Mouse (Mus musculus): ENCODE measurements around the gene Olfr12. TPM values are rescaled to one million over a fixed set of nuclear protein-coding genes. Genes with fewer than 3 reads are reported as not detected.
A peak's percentile ranks its signal among the peaks of the same experiment; 100 is the strongest.

Olfr12 gene
- polyA plus RNA-seq, 1 experiment from 2014 or later = not detected

GRCm38 (mm10) chr1:92644916-92645315 lies 27.3 kb downstream of the Olfr12 start:
- no peak for DNase-seq (ENCODE audit: low spot score)
- ATAC-seq (replicated peaks; ENCODE audit: low FRiP score, low TSS enrichment, low read depth) = no peak

DNA sequence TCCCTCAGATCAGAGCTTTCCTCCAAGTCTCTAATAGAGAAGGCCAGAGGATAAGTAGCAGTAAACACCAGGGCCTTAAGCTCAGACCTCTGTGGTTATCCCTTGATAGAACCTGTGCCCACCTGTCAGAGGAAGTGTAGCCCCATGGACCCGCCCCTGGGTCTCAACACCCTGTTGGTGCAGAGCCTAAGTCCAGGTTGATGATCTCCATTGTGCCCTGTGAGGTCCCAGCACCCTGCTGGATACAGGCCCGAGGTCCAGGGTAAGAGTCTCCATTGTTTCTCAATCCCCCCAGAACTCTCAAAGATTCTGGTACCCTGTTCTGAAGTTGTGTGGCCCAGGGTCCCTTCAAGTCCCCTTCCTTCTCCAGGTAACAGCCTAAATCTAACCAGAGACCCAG lies 28.5 kb downstream of the Olfr12 start:
- WGBS = 61% methylated on average over 2 of the region's 2 CpGs
- Histone ChIP-seq H3K27ac (ENCODE audit: low read depth) (no peak overlapping the region), H3K4me1 (replicated peaks; ENCODE audit: control insufficient read depth, insufficient read depth, low read length) (peaks cover 4% of the 10 kb centered on the region), H3K9ac (ENCODE audit: low read length) (no peak overlapping the region), H3K4me3 (ENCODE audit: low read depth, low read length) (no peak overlapping the region), H3K27me3 (replicated peaks; ENCODE audit: control insufficient read depth, insufficient read depth, low read length) (no peaks in the 10 kb centered on the region), H3K36me3 (ENCODE audit: control insufficient read depth, insufficient read depth, low read length) (no peaks in the 10 kb centered on the region), H3K9me3 (ENCODE audit: control insufficient read depth, low read length) (no peaks in the 10 kb centered on the region), H3K4me2 (ENCODE audit: low read length) (no peak overlapping the region)
- no peak for ATAC-seq (replicated peaks; ENCODE audit: low FRiP score, low TSS enrichment, low read depth)
- no peak for DNase-seq (ENCODE audit: low spot score)

More at GRCm38 (mm10) chr1:92644916-92645315, 27.3 kb downstream of the Olfr12 start:
- 76% methylated on average over 5 of the region's 5 CpGs for WGBS
- Histone ChIP-seq H3K4me2 (ENCODE audit: low read length) (no peak overlapping the region), H3K4me3 (ENCODE audit: low read depth, low read length) (no peak overlapping the region), H3K9ac (ENCODE audit: low read length) (no peak overlapping the region), H3K27ac (ENCODE audit: low read depth) (no peak overlapping the region), H3K9me3 (ENCODE audit: control insufficient read depth, low read length) (no peaks in the 10 kb centered on the region), H3K4me1 (replicated peaks; ENCODE audit: control insufficient read depth, insufficient read depth, low read length) (peaks cover 13% of the 10 kb centered on the region), H3K36me3 (ENCODE audit: control insufficient read depth, insufficient read depth, low read length) (no peaks in the 10 kb centered on the region), H3K27me3 (replicated peaks; ENCODE audit: control insufficient read depth, insufficient read depth, low read length) (no peaks in the 10 kb centered on the region)

- Histone ChIP-seq H3K9ac (ENCODE audit: low read length) (no peak overlapping the region), H3K4me2 (ENCODE audit: low read length) (no peak overlapping the region), H3K27ac (ENCODE audit: low read depth) (no peak overlapping the region), H3K4me3 (ENCODE audit: low read depth, low read length) (no peak overlapping the region), H3K9me3 (ENCODE audit: control insufficient read depth, low read length) (no peaks in the 10 kb centered on the region), H3K27me3 (replicated peaks; ENCODE audit: control insufficient read depth, insufficient read depth, low read length) (no peaks in the 10 kb centered on the region), H3K36me3 (ENCODE audit: control insufficient read depth, insufficient read depth, low read length) (no peaks in the 10 kb centered on the region), H3K4me1 (replicated peaks; ENCODE audit: control insufficient read depth, insufficient read depth, low read length) (0 out of 2 replicates have a peak, but pooled peaks cover 3% of the 10 kb centered on the region)
- ATAC-seq (replicated peaks; ENCODE audit: low FRiP score, low TSS enrichment, low read depth) (no peak), DNase-seq (ENCODE audit: low spot score) (no peak)
- 69% methylated on average over 7 of the region's 7 CpGs for WGBS
These were observed 29.0 kb downstream of the Olfr12 start for GRCm38 (mm10) chr1:92646601-92647000.

DNA sequence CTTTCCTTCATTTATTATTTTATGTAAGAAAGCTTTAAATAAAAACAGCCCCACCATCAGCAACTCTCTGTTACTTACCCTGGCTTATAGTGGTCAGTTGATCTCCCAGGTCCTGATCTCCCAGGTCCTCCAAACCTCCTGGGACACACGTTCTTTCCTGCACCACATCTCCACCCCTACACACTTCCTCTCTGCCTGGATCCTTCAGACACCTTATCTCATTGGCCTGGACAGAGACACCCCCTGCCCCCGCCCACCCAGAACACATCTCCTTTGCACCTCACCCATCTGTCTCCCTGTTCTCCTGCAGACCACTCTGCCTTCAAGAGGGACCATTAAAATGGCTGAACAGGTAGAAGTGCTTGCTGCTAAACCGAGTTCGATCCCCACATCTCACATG lies 29.4 kb downstream of the Olfr12 start:
- 60% methylated on average over 4 of the region's 4 CpGs for WGBS
- no peaks in the 10 kb centered on the region for H3K27me3 ChIP-seq (replicated peaks; ENCODE audit: control insufficient read depth, insufficient read depth, low read length)
- H3K9ac ChIP-seq (ENCODE audit: low read length) = no peak overlapping the region
- no peaks in the 10 kb centered on the region for H3K36me3 ChIP-seq (ENCODE audit: control insufficient read depth, insufficient read depth, low read length)
- no peak overlapping the region for H3K27ac ChIP-seq (ENCODE audit: low read depth)
- H3K4me3 ChIP-seq (ENCODE audit: low read depth, low read length) = no peak overlapping the region
- 0 out of 2 replicates have a peak, but pooled peaks cover 3% of the 10 kb centered on the region for H3K4me1 ChIP-seq (replicated peaks; ENCODE audit: control insufficient read depth, insufficient read depth, low read length)
- H3K4me2 ChIP-seq (ENCODE audit: low read length) = no peak overlapping the region
- DNase-seq (ENCODE audit: low spot score) (no peak), ATAC-seq (replicated peaks; ENCODE audit: low FRiP score, low TSS enrichment, low read depth) (no peak)
- H3K9me3 ChIP-seq (ENCODE audit: control insufficient read depth, low read length) = no peaks in the 10 kb centered on the region

DNA sequence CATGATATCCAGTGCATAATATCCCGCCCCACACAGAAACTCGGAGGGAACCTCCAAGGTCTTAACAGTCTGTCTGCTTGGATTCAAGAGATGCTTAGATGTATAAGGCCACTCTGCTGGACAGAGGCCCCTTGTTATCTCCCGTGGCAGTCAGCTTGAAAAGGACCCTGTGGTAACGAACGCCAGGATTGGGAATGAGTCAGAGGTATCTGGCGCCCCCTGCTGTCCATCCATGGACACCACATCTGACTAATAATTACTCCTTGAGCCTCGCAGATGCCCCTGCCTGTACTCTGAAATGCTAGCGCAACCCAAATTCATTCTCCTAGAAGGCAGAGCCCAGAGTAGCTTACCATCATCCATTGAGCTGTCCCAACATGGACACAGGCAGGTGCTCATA lies 30.2 kb downstream of the Olfr12 start:
- no peaks in the 10 kb centered on the region for H3K4me1 ChIP-seq (replicated peaks; ENCODE audit: control insufficient read depth, insufficient read depth, low read length)
- DNase-seq (ENCODE audit: low spot score) (peak; percentile 91), ATAC-seq (replicated peaks; ENCODE audit: low FRiP score, low TSS enrichment, low read depth) (peak; percentile 28; the same call in 1 of the 2 replicates)
- no peaks in the 10 kb centered on the region for H3K9me3 ChIP-seq (ENCODE audit: control insufficient read depth, low read length)
- no peak overlapping the region for H3K9ac ChIP-seq (ENCODE audit: low read length)
- no peak overlapping the region for H3K4me2 ChIP-seq (ENCODE audit: low read length)
- WGBS = 12% methylated on average over 8 of the region's 8 CpGs
- H3K4me3 ChIP-seq (ENCODE audit: low read depth, low read length) = no peak overlapping the region
- no peaks in the 10 kb centered on the region for H3K36me3 ChIP-seq (ENCODE audit: control insufficient read depth, insufficient read depth, low read length)
- no peaks in the 10 kb centered on the region for H3K27me3 ChIP-seq (replicated peaks; ENCODE audit: control insufficient read depth, insufficient read depth, low read length)
- no peak overlapping the region for H3K27ac ChIP-seq (ENCODE audit: low read depth)

DNA sequence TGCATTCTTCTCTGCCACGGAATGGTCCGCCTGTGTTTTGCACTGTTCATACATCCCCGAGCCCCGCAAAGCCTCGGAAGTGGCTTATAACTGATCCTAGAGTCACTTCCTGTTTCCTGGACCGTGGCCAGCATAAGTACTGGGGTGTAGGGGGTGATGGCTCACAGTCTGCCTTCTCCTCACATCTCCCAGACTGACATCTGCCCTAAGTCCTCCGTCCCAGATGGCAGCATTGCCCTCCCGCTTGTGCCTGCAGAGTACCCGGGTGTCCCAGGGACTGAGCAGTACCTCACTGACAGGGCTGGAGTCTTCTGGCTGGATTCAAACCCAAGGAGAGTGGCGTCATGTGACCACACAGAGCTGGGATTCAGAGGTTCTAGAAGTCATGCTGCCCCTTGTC lies 30.6 kb downstream of the Olfr12 start:
- 0 out of 2 replicates have a peak, but pooled peaks have one; percentile 17 for ATAC-seq (replicated peaks; ENCODE audit: low FRiP score, low TSS enrichment, low read depth)
- no peaks in the 10 kb centered on the region for H3K4me1 ChIP-seq (replicated peaks; ENCODE audit: control insufficient read depth, insufficient read depth, low read length)
- H3K4me3 ChIP-seq (ENCODE audit: low read depth, low read length) = no peak overlapping the region
- H3K36me3 ChIP-seq (ENCODE audit: control insufficient read depth, insufficient read depth, low read length) = no peaks in the 10 kb centered on the region
- no peak for DNase-seq (ENCODE audit: low spot score)
- no peak overlapping the region for H3K4me2 ChIP-seq (ENCODE audit: low read length)
- no peaks in the 10 kb centered on the region for H3K9me3 ChIP-seq (ENCODE audit: control insufficient read depth, low read length)
- 51% methylated on average over 10 of the region's 10 CpGs for WGBS
- H3K27me3 ChIP-seq (replicated peaks; ENCODE audit: control insufficient read depth, insufficient read depth, low read length) = no peaks in the 10 kb centered on the region
- H3K9ac ChIP-seq (ENCODE audit: low read length) = no peak overlapping the region
- H3K27ac ChIP-seq (ENCODE audit: low read depth) = no peak overlapping the region

DNA sequence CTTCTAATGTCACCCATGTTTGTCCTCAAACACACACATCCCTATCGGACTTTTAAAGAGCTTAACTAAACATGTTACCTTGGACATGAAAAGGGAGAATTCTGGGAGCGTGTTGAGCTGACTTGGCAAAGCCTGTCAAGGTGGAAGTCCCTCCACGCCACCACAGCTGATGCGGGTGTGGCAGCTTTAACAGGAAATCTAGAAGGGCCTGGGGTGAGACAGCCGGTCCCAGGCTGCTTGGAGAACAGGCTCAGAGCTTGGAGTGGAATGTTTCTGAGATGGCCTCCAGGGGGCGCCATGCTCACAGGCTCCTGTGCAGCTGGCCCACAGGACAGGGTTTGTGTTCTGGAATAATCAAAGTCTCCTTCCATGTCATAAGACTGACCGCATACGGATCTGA lies 31.1 kb downstream of the Olfr12 start, which contains the start of gene Otos:
Gene Otos, minus strand, starts transcription at position 169 of the 400 bp plus-strand sequence.
- DNase-seq (ENCODE audit: low spot score) (peak; percentile 82), ATAC-seq (replicated peaks; ENCODE audit: low FRiP score, low TSS enrichment, low read depth) (peak; percentile 22; the same call in 1 of the 2 replicates)
- Histone ChIP-seq H3K4me2 (ENCODE audit: low read length) (no peak within 1 kb of the TSS), H3K4me3 (ENCODE audit: low read depth, low read length) (no peak within 1 kb of the TSS), H3K36me3 (ENCODE audit: control insufficient read depth, insufficient read depth, low read length) (no peaks in the 10 kb centered on the region), H3K27ac (ENCODE audit: low read depth) (no peak within 1 kb of the TSS), H3K9me3 (ENCODE audit: control insufficient read depth, low read length) (no peaks in the 10 kb centered on the region), H3K4me1 (replicated peaks; ENCODE audit: control insufficient read depth, insufficient read depth, low read length) (no peaks in the 10 kb centered on the region), H3K27me3 (replicated peaks; ENCODE audit: control insufficient read depth, insufficient read depth, low read length) (no peaks in the 10 kb centered on the region), H3K9ac (ENCODE audit: low read length) (no peak within 1 kb of the TSS)
- WGBS = 28% methylated on average over 8 of the region's 8 CpGs

DNA sequence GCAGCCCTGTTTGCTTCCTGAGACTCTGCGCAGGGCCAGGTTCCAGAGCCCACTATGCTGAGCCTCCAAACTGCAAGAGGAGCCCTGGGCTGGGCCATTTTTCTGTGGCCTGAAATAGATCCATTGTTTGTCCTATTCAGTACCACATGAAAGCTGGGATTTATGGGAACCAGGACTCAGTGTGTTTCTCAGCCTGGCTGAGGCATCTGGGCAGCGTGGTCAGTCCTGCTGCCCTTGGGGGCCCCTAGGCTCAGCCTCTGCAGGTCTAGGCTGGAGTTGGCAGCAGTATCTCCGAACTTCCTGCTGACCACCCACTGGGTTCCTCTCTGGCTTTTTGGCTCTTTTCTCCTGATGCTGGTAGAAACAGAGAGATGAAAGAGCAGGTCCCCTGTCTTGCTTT lies 33.9 kb downstream of the Olfr12 start:
- 60% methylated on average over 3 of the region's 3 CpGs for WGBS
- DNase-seq (ENCODE audit: low spot score) (no peak), ATAC-seq (replicated peaks; ENCODE audit: low FRiP score, low TSS enrichment, low read depth) (no peak)

GRCm38 (mm10) chr1:92653179-92653578 lies 35.6 kb downstream of the Olfr12 start:
- H3K9me3 ChIP-seq (ENCODE audit: control insufficient read depth, low read length) = no peaks in the 10 kb centered on the region
- H3K4me3 ChIP-seq (ENCODE audit: low read depth, low read length) = no peak overlapping the region
- H3K27me3 ChIP-seq (replicated peaks; ENCODE audit: control insufficient read depth, insufficient read depth, low read length) = no peaks in the 10 kb centered on the region
- WGBS = 89% methylated on average over 3 of the region's 3 CpGs
- no peak overlapping the region for H3K27ac ChIP-seq (ENCODE audit: low read depth)
- ATAC-seq (replicated peaks; ENCODE audit: low FRiP score, low TSS enrichment, low read depth) (no peak), DNase-seq (ENCODE audit: low spot score) (no peak)
- no peak overlapping the region for H3K9ac ChIP-seq (ENCODE audit: low read length)
- H3K4me1 ChIP-seq (replicated peaks; ENCODE audit: control insufficient read depth, insufficient read depth, low read length) = no peaks in the 10 kb centered on the region
- H3K36me3 ChIP-seq (ENCODE audit: control insufficient read depth, insufficient read depth, low read length) = no peaks in the 10 kb centered on the region
- H3K4me2 ChIP-seq (ENCODE audit: low read length) = no peak overlapping the region

More for the DNA sequence above, 33.9 kb downstream of the Olfr12 start:
- H3K4me3 ChIP-seq (ENCODE audit: low read depth, low read length) = no peak overlapping the region
- H3K9me3 ChIP-seq (ENCODE audit: control insufficient read depth, low read length) = no peaks in the 10 kb centered on the region
- no peaks in the 10 kb centered on the region for H3K4me1 ChIP-seq (replicated peaks; ENCODE audit: control insufficient read depth, insufficient read depth, low read length)
- no peaks in the 10 kb centered on the region for H3K36me3 ChIP-seq (ENCODE audit: control insufficient read depth, insufficient read depth, low read length)
- H3K27me3 ChIP-seq (replicated peaks; ENCODE audit: control insufficient read depth, insufficient read depth, low read length) = no peaks in the 10 kb centered on the region
- no peak overlapping the region for H3K27ac ChIP-seq (ENCODE audit: low read depth)
- H3K4me2 ChIP-seq (ENCODE audit: low read length) = no peak overlapping the region
- no peak overlapping the region for H3K9ac ChIP-seq (ENCODE audit: low read length)
